Mouse (Mus musculus) adrenal gland, adult 18-20 months (tissue): ENCODE results near the gene Ttc41. TPM values are rescaled to one million over a fixed set of nuclear protein-coding genes. Genes with fewer than 3 reads are reported as not detected.

Experiments used
- DNase-seq, 2 experiments: peaks; one replicate each; pipeline ENCODE4 v3.0.0; 2021 to 2022; ENCODE audit warnings: low spot score in 2 of 2
- total RNA-seq, 2 experiments: library from RNA; stranded (reverse); gene quantifications; 1 replicate in 1 of 2; 2 replicates in 1 of 2; pipeline ENCODE4 v1.2.3; 2021

Gene Ttc41
- total RNA-seq, 2 experiments from 2014 or later = 2.3 to 3.1 TPM

DNA sequence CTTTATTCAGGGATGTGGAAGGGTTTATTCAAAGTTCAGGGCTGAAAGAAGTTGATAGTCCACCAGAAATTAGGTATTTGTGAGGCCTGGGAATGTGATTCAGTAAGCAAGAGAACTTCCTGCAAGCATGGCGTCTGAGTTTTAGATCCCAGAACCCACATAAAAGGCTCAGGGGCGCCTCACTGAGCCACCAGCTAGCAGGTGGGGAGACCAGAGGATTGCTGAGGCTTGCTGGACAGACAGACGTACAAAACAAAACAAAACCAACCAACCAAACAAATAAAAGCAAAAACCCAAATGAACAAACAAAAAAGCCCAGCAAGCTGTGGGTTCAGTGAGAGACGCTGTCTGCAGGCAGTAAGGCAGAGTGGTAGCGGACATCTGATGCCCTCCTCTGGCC is 77.0 kb downstream of the Ttc41 start:
- no peak for DNase-seq

DNA sequence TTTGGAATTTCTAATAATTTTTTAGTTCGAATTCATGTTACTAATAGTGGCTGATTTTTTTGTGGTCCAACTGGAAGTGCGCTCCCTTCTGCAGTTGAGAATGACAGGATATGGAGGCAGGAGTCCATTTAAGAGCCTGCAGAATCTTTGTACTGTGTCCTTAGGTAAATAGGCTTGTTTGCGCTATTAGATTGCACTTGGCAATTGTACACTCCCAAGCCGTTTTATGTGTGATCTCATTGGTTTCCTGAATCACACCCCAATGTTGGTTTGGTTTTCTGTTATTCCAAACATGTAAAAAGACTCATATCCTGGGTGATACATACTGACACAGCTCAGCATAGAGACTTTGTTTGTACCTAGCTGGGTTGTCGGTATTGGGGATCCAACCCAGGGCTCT is 78.0 kb downstream of the Ttc41 start:
- no peak for DNase-seq

- no peak for DNase-seq
These were observed 78.6 kb downstream of the Ttc41 start for GRCm38 (mm10) chr10:86784126-86784675.

GRCm38 (mm10) chr10:86785396-86785795 is 79.8 kb downstream of the Ttc41 start:
- DNase-seq = no peak

DNA sequence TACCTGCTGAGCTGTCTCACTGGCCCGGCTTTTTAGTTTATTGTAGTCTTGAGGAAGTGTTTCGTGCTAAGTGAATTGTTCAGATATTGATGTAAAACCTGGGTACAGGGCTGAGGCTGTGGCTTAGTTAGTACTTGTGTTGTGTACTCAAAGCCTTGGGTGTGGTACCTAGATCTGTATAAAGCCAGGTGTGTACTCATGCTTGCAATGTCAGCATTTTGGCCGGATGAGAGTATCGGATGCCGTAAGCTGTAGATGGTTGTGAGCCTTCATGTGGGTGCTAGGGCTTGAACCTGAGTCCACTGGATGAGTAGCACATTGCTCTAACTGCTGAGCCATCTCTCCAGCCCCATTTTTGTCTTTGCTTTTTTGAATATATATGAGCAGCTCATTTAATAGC is 80.5 kb downstream of the Ttc41 start:
- no peak for DNase-seq

- DNase-seq = no peak
These were observed 82.6 kb downstream of the Ttc41 start for GRCm38 (mm10) chr10:86788193-86788592.

DNA sequence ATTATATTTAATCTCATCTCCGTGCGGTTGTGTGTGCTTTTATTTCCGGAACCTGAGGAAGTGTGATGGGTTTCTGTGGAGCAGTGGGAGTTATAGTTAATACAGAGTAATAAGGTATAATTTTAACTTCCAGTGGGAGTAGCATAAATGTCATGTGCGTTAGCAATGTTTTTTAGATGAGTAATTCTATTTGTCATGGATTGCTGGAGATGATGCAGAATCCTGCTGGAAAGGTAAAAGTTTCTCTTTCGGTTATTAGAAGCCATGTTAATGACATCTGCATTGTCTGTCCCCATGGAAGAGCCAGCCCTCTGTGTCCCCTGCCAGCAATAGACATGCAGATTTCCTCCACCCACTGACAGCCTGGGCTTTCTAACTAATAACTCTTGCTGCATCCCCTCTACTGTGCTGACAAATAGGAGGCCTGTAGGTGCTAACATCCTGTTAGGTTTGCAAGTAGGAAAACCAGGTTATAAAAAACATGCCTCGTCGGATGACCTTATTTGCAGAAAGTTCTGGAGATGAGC is 83.6 kb downstream of the Ttc41 start:
- DNase-seq = no peak

DNA sequence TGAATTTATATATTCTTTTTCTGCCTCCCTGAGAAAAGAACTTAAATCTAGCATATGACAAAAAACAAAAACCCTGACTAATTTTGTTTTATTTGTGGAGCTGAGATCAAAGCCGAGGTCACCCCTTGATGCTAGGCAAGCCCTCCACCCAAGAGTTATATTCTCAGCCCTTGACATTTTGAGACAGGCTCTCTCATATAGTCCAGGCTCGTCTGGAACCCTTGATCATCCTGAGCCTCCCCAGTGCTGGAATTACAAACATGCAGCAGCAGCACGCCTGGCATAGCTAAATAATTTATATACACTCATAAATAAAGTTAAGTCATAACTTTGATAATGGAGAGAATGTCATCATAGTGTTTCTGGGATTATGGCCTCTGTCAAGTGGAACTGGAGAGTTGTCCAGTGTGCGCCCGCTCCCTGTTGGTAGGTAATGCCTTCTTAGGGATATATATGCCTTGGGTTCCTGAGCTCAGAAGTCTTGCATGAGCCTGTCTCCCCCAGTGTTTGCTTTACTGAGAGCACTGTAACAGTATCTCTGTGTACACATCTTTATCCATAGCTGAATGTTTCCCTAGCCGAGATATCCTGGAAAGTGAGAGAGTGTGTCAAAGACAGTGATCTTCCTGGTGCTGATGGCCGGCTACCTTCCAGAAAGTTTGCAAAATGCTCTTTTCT is 86.0 kb downstream of the Ttc41 start:
- DNase-seq = no peak

GRCm38 (mm10) chr10:86793509-86793951 is 87.9 kb downstream of the Ttc41 start:
- DNase-seq = peak in 1 of 2 experiments; percentile 32

DNA sequence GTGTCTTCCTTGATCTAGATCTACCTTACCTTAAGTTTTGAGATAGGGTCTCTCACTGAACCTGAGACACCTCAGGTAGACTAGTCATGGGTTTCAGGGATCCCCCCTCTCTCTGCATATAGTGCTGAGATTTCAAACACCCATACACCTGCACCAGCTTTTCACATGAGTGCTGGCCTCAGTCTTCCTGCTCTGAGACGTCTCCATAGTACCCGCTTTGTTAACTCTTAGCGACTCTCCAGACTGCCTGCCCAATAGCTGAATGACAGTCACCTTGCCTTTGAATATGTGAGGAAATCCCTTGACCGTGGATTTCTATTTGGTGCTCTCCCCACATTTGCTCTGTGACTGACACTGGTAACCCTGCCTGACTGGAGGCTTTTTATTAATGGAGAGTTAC is 88.6 kb downstream of the Ttc41 start:
- no peak for DNase-seq

GRCm38 (mm10) chr10:86794794-86795535 is 89.4 kb downstream of the Ttc41 start:
- DNase-seq = peak in 1 of 2 experiments; percentile 27

- no peak for DNase-seq
These were observed 90.6 kb downstream of the Ttc41 start for GRCm38 (mm10) chr10:86796073-86796741.

DNA sequence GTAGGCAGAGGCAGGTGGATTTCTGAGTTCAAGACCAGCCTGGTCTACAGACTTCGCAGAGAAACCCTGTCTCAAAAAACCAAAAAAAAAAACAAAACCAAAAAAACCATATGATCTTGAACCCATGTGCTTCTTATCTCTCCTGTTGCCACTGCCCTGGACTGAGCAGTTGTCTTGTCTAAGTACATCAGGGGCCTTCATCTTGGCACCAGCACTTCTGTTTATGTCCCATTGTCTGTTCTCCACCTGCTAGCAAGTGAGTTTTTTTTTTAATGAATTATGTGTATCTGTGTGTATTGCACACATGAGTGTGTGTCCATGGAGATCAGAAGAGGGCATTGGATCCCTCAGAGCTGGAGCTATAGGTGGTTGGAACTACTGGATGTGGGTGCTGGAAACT is 101.8 kb downstream of the Ttc41 start:
- no peak for DNase-seq

GRCm38 (mm10) chr10:86808013-86808758 is 102.6 kb downstream of the Ttc41 start:
- DNase-seq = no peak

DNA sequence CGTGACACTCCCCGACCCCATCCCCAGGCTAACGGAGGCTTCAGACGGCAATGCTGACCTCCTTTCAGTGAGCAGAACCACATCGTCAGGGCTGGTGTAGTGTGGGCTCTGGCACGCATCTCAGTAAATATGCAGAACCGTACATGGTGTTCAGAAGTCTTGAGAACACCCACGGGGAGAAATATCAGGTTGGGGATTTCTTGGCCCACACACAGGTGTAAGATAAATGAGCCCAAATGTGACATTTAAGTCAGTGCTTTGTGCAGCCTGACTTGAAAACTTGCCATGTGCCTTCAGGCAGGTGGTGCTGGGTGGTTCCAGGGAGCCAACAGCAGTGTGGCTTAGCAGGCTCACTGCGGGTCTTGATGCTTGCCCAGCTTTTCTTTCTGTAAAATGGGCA is 104.4 kb downstream of the Ttc41 start:
- no peak for DNase-seq

DNA sequence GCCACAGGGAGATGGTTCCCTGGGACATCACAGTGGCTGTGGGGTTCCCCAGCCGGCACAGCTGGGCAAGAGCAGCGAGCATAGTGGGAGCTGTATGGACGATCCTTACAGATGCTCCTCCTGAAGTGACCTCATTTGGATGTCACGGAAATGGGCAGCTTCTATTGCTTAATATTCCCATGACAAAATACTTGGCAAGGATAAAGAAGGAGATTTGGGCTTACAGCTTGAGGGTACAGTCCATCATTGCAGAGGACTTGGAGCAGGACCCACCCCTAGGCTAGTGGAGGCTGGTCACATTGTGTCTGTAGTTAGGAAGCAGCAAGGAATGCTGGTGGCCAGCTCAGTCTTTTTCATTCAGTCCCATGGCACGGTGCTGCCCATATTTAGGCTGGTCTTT is 105.0 kb downstream of the Ttc41 start:
- no peak for DNase-seq

DNA sequence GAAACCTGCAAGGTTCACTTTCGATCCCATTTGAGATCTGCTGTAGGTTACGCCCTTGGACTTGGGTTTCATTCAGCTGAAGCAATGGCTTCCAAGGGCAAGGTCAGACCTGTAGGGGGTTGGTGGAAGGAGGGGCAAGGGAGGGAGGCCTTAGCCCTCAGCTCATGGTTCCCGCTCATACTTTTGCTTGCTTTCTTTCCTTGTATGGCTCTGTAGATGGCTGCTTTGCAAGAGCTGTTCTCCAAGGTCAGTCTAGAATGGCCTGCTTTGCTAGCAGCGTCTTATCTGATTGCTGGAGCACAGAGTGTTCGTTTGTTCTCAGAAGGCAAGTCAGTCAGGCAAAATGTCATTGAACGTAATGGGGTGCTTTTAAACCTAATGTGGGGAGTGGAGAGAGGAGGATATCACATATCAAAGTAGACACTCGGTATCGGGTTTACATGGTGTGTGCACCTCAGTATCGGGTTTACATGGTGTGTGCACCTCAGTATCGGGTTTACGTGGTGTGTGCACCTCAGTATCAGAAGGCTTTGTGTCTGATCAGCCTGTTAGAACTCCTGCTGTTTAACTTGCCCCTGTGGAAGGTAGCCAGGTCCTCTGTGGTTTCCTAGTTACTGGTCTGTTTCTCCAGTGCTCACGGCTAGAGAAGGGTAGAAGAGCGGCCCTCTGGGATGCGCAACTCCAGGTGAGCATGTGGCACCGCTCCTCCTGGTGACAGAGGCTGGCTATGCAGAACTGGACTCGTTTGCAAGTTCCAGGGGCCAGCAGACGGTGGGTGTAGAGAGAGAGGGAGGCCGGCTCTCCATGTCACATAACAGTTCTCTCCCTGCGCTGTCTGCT is 108.9 kb downstream of the Ttc41 start:
- DNase-seq = peak in 1 of 2 experiments; percentile 42

DNA sequence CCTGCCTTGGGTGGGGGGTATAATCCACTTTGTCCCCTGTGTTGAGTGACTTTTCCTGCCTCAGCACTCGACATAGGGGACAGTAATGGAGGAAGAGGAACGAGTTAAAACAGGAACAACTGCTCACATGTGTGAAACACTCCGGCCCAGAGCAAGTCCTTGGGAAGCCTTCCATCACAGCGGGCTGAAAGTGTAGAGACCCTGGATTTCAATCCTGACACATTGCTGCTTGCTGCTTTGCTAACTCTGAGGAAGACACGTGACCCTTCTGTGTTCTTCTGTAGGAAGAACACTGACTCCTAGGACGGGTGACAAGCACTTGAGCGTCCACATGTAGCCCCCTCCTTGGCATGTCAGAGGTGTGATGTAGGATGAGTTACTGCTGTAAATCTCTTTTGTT is 109.5 kb downstream of the Ttc41 start:
- DNase-seq = no peak

DNA sequence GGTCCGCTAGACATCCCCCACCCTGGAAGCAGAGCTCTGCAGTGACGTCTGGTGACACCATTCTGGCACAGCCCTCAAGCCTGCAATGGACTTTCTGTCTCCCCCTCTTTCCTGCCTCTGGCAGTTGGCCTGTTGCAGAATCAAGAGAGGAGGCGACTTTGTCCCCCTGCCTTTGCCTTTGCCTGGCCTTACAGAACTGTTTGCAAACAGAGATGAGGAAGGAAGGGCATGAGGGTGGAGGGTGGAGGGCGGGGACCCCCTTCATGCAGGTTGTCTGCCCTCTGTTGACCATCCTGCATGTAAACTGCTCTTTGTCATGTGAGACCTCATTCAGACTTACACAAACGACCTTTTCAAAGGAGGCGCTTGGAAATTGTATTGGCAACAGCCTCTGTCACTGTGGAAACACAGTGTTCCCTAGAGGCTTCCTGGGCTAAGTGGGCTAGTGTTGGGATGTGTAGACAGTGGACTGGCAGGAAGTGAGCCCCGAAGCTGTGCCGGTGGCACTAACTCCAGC is 114.1 kb downstream of the Ttc41 start:
- no peak for DNase-seq

GRCm38 (mm10) chr10:86821014-86821413 is 115.4 kb downstream of the Ttc41 start:
- DNase-seq = no peak
